Mouse (Mus musculus) embryo, embryonic 9.5 days (tissue): Measurements from ENCODE around the gene Kmt2e.
"Not testable (repeated sequence)": the region's sequence is repeated elsewhere in the genome, so short reads cannot be mapped to it uniquely, and the experiment has no call there.

Source experiments
- DNase-seq: peaks from one replicate; pipeline ENCODE4 v3.0.0-alpha.2; 2017; ENCODE audit errors: extremely low spot score

The Kmt2e gene

DNA sequence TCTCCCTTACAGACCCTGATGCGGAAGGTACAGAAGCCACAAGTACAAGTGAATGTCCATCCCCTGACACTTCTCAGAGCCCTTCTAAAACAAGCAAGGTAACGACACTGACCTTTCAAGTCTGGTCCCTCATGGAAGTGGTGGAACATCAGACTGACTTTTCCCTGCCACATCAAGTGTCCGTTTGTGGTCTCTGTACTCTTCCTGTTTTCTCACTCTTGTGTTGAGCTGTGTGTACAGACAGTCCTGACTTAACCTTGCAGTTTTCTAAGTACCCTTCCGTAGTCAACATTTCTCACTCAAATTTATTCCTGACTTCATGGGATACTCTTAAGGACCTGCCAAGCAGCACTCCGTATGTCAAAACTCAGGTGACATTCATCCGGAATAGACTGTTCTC is 66.5 kb downstream of the Kmt2e start:
- no peak for DNase-seq

DNA sequence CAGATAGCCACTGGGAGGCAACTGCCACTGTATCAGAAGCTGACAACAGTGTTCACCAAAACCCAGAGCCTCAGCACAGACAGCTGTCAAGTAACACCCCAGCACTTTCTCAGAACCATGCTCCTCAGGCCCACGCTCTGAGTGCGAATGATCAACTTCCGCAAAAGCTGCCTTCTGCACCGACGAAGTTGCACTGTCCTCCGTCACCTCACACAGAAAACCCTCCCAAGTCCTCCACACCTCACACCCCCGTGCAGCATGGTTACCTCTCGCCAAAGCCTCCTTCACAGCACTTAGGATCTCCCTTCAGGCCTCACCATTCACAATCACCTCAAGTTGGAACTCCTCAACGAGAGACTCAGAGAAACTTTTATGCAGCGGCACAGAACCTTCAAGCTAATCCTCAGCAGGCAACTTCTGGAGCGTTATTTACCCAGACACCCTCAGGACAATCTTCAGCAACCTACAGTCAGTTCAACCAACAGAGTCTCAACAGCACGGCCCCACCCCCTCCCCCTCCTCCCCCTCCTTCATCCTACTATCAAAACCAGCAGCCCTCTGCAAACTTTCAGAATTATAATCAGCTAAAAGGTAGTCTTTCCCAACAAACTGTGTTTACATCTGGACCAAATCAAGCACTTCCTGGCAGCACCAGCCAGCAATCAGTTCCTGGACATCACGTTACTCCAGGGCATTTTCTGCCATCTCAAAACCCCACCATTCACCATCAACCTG is 67.5 kb downstream of the Kmt2e start:
- DNase-seq: no peak

DNA sequence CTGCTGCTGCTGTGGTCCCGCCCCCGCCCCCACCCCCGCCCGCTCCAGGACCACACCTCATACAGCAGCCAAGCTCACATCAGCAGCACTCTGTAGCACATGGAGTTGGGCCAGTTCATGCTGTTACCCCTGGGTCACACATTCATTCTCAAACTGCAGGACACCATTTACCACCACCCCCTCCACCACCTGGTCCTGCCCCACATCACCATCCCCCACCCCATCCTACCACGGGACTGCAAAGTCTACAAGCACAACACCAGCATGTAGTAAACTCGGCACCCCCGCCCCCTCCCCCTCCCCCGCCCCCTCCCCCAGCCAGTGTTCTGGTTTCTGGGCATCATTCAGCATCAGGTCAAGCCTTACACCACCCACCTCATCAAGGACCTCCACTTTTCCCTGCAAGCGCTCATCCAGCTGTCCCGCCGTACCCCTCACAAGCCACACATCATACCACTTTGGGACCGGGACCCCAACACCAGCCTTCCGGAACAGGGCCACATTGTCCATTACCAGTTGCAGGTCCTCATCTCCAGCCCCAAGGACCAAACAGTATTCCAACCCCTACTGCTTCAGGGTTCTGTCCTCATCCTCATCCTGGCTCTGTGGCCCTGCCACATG is 68.2 kb downstream of the Kmt2e start:
- DNase-seq: no peak

DNA sequence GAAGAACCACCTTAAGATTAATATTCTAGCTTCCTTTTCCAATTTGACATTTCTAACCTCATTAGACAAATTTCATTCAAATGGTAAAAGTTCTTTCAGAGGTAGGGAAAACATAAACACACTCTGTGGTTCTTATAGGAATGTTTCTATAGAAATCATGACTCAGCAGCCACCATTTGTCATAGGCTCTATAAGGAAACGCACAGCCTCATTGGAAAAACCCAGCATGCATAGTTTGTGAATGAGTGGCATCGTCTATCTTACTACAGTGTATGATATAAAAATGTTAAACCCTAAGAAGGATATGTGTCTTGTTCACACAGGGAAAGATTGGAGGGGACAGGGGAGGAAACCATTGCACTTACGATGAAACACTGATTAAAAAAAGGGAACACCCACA is 71.3 kb downstream of the Kmt2e start:
- no peak for DNase-seq

DNA sequence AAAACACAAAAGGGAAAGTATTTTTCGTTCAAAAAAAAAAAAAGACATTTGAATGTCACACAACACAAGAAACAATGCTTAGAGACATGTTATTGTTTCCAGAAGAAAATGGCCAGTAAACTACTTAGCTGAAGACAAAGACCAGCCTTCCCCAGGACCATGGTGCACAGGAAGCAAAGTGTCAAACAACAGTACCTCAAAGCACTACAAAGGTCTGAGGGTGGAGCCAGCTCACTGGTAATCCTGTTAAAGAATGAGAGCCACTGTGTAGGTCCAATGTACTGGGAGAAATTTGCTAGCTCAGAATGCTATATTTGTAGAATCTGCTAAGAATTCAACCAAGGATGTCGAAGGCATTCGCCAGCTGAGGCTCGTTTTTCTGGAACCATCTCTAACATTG is 73.0 kb downstream of the Kmt2e start:
- no peak for DNase-seq

DNA sequence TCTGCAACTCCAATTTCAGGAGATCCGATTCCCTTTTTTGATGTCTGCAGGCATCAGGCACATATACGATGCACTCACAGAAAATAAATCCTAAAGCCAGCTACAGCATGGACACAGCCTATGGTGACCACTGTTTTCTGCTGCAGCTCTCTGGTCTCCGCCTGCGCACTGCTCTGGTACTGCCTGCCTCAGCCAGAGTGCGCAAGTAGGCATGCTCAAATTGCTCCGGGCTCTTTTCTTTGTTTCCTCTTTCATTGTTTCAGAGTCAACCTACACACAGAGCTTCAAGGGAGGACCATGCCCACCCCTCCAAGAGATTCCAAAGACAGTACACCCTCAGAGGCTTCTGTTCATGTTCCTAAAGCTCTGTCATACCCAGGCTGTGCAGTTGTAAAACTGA is 74.4 kb downstream of the Kmt2e start:
- DNase-seq: no peak

DNA sequence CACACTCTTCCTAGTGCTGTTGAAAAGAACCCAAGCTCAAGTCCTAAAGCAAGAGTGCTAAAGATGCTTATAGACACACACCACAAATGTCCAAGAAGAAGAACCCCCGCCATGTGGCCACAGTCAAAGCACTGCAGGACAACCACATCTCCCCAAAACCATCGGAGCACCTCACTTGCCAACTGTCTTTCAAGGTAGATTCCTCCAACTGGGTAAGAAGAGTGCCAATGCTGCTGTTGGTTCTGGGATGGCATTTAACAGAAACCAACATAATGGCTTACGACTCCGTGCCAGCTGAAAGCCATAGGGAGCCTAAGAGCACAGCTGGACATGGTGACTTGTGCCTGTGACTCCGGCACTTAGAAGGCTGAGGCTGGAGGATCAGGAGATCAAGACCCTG is 77.2 kb downstream of the Kmt2e start:
- DNase-seq: no peak

DNA sequence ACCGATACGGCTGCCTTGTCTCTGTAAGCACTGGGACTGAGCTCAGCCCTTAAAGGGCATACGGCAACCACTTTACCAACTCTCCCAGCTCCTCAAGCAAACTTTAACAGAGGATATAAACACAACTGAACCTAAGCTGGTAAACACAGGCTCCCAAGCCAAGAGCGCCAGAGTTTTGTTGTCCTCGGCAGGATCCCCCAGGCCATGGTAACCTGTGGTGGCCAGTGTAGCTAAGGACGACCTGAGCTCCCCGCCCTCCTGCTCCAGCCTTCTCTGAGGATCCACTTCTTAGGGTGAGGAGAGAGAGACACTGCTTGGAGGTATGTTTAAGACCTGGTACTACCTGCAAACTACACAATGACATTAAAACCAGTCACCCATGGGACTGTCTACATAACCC is 78.3 kb downstream of the Kmt2e start:
- no peak for DNase-seq

DNA sequence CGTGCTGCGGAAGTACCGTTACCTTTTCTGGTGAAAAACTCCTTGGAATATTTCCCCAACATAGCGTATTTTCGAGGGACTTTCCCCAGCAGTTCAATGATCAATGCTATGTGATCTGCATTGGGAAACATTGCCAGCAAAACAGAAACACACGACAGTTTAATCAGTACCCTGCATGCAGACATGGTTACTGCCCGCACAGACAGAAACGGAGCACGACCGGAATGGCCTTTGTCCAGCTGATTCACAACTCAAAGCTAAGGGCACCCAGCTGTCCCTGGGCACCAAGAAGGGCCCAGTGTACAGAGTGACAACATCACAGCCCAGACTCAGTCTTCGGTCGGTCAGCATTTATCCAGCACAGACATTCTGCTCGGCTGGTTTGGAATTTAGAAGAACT is 79.2 kb downstream of the Kmt2e start:
- DNase-seq: no peak

DNA sequence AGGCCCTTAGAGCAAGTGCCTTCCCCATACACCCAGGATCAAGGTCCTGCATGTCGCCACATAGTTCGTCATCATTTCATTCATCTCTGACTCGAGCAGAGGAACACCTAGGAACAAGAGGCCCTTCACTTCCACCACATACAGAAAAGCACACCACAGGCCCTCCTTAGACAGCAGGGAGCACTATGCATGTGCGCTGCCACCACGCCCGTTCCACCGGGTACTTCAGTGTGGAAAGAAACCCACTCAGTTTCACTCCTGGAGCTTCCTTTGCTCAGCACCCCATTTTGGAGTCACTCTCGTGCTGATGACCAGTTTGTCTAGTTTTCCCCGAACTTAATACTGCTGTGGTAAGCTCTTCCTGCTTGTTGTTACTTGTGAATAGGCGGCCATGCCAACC is 80.8 kb downstream of the Kmt2e start:
- no peak for DNase-seq

DNA sequence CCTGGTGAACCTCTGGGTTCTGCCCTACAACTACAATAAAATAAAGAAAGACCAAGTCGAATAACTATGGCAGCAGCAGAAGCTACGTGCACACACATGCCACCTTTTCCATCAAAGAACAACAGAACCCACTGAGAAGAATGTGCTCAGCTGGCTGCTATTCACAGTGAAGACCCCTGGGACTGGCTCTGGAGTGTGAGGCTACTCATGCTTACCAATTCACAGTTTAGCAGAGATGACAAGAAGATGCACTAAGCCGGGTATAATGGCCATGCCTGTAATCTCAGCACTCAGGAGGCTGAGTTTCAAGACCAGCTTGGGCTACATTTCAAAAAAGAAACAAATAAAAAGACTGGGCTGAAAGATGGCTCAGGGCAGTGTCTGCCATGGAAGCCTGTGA is 82.7 kb downstream of the Kmt2e start:
- no peak for DNase-seq

DNA sequence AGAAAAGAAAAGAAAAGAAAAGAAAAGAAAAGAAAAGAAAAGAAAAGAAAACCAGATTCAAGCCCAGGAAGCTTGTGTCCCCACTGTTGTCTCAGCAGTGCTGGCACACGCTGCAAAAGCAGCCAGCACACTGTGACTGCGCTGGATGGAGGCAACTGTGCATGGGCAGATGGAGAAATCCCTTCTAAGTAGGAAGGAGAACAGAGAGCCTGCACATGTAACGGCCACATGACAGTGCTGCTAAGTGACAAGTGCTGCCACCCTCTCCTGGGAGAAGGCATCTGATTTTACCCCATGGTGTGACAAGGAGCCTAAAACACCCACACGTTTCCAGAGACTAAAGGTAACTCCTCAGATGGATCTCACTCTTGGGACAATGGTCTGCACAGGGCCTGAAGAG is 83.6 kb downstream of the Kmt2e start:
- no peak for DNase-seq

DNA sequence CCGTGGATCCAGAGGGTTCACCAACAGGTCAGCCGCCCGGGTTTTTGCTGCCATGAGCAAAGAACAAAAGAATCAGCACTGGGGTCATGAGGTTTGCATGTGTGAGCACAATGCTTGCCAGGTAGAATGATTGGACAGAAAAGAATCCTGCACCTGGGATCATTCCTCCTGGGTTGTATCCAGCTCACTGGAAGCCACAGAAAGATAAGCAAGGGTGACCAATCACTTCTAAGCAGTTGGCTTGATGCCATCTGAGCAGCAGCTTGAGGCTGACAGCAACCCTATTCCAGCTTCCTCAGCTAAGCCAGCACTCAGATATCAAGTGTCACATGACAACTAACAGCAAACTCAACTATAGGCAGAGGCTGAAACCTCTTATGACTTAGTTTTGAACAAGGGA is 84.4 kb downstream of the Kmt2e start:
- no peak for DNase-seq

DNA sequence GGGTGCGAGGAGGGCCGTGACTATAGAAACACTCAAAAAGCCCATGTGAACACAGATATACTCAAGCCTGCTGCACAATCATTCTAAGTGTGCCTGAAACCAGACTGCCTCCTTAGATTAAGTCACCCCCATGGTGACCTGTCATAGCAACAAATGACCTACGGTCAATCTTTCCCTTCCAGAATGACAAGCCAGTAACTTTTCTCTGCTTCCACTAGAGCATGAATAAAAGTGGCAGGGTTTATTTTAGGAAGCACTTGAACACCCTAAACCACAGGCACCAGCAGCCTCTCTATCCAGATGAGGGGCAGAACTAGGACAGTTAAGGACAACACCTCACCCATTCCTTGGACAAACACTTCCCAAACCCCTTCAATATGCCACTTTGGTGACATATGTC is 85.4 kb downstream of the Kmt2e start:
- DNase-seq: no peak

DNA sequence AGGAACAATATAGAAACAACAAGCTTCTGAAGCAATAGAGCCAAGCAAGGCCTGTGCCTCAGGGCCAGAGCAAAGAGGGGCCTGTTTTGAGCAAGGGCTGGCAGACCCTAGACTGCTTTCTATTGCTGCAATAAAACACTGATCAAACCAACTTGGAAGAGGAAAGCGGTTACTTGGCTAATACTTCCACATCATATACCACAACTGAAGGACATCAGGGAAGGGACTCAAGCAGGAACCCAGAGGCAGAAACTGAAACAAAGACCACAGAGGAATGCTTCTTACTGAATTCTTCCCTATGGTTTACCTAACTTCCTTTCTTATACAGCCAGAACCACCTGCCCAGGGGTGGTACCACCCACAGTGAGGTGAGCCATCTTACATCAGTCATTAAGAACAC is 87.4 kb downstream of the Kmt2e start:
- DNase-seq: no peak

DNA sequence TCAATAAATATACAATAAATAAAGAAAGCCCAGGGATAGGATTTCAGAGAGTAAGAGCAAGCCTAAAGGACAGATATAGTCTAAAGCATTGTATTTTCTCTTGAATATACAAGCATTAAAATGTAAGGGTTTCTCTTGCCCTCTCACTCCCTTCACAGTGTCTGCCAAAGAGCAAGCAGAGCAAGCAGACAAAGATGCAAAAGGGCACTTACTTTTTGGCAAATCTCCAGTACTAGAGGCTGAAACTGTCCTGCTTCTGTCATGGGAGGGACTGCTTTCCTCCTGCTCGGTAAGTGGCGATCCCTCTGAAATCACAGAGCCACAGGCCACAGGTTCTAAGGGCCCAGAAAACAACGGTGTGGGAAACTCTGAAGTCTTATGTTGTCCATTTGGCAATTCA is 89.7 kb downstream of the Kmt2e start:
- no peak for DNase-seq

DNA sequence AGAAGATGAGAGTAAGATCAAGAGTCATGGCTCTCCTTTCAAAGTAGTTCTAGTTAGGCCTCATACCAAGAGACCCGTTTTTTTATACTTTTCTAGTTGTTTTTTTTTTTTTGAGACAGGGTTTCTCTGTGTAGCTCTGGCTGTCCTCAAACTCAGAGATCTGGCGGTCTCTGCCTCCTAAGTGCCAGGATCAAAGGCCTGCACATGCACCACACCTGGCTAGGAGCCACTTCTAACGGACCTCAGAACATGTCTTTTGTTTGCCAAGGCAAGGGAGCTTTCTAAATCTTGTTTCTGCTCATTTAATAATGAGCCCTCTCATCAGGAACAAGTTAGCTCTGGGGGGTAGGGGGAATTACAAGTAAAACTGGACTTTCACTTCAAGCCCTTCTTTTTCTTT is 90.4 kb downstream of the Kmt2e start:
- no peak for DNase-seq

DNA sequence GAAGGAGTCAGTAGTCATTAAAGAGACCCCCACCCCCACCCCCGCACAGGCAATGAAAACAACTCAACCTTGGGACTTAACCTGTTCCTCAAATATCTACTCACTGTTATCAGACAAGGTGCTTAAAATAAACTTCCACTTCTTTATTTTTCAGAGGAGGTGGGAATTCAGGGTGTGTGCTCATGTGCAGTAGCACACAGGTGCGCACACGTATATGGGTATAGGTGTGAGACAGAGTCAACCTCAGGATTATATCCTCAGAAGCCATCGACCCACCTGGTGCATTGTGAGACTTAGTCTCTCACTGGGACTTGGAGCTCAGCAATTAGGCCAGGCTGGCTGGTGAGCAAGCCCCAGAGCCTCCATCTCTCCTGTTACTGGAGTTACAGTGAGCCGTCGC is 96.9 kb downstream of the Kmt2e start:
- DNase-seq: no peak

DNA sequence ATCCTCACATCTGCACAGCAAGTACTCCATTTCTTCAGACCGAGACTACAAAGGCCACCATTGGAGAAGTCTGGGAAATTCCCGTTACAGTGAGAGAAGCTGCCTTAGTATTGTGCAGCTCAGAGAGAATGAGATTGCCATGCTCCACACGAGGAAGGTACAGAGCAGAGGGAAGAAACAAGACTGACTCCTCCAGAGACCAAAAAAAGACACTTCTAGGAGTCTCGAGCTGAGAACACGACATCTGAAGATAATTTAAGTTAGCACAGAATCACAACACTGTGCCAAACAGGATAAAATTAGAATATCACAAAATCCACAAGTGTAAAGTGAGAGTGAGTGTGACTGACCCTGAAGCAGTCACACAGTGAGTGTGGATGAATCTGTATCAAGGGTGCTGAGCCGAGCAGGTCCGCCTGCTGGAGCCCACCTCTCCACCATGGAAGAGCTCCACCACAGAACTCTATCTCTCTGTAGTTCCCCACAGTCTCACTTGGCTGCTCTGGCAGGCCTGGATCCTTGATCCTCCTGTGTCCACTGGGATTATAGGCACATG is 97.4 kb downstream of the Kmt2e start:
- DNase-seq: no peak

DNA sequence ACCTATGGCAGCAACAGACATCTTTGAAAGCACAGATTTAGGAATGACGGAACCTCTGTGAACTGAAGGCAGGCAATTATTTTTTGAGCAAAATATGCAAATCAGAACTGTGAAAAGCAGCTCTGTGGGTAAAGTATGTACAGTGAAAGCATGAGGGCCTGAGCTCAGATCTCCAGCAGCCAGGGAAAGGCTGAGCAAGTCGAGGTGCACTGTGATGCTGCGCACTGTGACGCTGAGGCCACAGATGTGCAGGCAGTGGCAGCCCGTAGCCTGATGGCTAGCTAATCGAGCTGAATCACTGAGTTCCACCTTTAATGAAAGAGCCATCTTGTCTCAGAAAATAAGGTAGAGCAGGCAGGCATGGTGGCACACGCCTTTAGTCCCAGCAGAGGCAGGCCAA is 101.5 kb downstream of the Kmt2e start:
- DNase-seq: no peak

DNA sequence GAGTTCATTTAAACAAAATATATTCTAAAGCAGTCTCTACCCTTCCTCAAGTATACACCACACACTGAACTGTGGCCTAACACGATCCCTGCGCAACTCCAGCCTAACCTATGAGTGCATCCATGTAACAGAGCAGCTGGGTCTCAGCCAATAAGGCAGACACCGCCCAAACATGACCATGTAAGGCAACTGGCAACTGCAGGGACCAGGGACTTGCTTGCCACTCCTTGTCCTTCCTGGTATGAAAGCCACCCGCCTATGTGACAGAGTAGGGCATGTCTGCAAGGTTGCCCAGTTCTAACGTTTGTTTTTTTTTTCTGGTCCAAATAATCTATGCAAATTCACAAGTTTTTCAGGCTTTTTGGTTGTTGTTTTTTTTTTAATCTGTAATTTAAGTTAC is 117.4 kb downstream of the Kmt2e start:
- DNase-seq: no peak

DNA sequence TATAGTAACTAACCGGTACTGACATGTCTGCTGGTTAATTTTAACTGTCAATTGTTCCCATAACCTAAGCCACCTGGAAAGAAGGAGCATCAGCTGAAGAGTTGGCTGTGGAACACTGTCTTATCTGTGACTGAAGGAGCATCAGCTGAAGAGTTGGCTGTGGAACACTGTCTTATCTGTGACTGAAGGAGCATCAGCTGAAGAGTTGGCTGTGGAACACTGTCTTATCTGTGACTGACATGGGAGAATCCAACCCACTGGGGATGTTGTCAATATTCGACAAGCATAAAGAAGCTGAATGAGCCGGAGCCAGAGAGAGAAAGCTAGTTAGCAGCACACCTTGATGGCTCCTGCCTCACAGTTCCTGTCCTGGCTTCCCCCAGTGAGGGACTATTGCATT is 119.1 kb downstream of the Kmt2e start:
- DNase-seq: not testable (repeated sequence)
